Mouse (Mus musculus): ENCODE measurements around the gene Kif23.

Gene Kif23

GRCm38 (mm10) chr9:61902445-61902844 lies 44.1 kb downstream of the Kif23 start:
- no peak for DNase-seq

- DNase-seq = no peak
Measured at GRCm38 (mm10) chr9:61901574-61901973, 45.0 kb downstream of the Kif23 start.

GRCm38 (mm10) chr9:61899804-61900203 lies 46.8 kb downstream of the Kif23 start:
- peak; percentile 87 to 92 for DNase-seq

- peak; percentile 79 to 81 for DNase-seq
Measured at GRCm38 (mm10) chr9:61898401-61898800, 48.2 kb downstream of the Kif23 start.

GRCm38 (mm10) chr9:61895014-61895413 lies 51.6 kb downstream of the Kif23 start:
- DNase-seq = no peak

GRCm38 (mm10) chr9:61889855-61890254 lies 56.7 kb downstream of the Kif23 start:
- no peak for DNase-seq

GRCm38 (mm10) chr9:61887661-61888379 lies 58.8 kb downstream of the Kif23 start:
- DNase-seq = no peak

GRCm38 (mm10) chr9:61885964-61886363 lies 60.6 kb downstream of the Kif23 start:
- DNase-seq = no peak

GRCm38 (mm10) chr9:61884936-61885335 lies 61.6 kb downstream of the Kif23 start:
- no peak for DNase-seq

- no peak for DNase-seq
Measured at GRCm38 (mm10) chr9:61884375-61884774, 62.2 kb downstream of the Kif23 start.

GRCm38 (mm10) chr9:61882179-61882578 lies 64.4 kb downstream of the Kif23 start:
- DNase-seq = no peak

GRCm38 (mm10) chr9:61878889-61879288 lies 67.7 kb downstream of the Kif23 start:
- peak; percentile 59 to 64 for DNase-seq

- DNase-seq = no peak
Measured at GRCm38 (mm10) chr9:61877373-61878112, 69.0 kb downstream of the Kif23 start.

- no peak for DNase-seq
Measured at GRCm38 (mm10) chr9:61873325-61873724, 73.2 kb downstream of the Kif23 start.

GRCm38 (mm10) chr9:61872246-61872941 lies 74.2 kb downstream of the Kif23 start:
- no peak for DNase-seq

- DNase-seq = no peak
Measured at GRCm38 (mm10) chr9:61871839-61872238, 74.7 kb downstream of the Kif23 start.

GRCm38 (mm10) chr9:61867659-61868058 lies 78.9 kb downstream of the Kif23 start:
- no peak for DNase-seq
